23 mouse cellular contexts compared by ENCODE assay signal in genomic region chr4:64676438-64676837, GRCm38 (mm10).
DNase-seq lines count a peak whose midpoint lies in the region; ATAC-seq lines count a peak whose summit lies in the region.
"Had no signal": no experiment of that assay in that cellular context is flagged by ENCODE, and none has a peak within 500 bp of the region (broad histone marks: within the 10 kb centered on the region; RNA-seq: fewer than 3 reads in every experiment).

No protein-coding gene starts in this region.

- 0 out of 2 replicates have a peak, but pooled peaks cover 2% of the 10 kb centered on the region for H3K4me1 ChIP-seq in kidney, embryonic 15.5 days
- H3K4me1 ChIP-seq in neural tube, embryonic 11.5 days (ENCODE audit: control insufficient read depth, insufficient read depth, low read length) = no peaks in the 10 kb centered on the region
- no peaks in the 10 kb centered on the region for H3K4me1 ChIP-seq in neural tube, embryonic 15.5 days
- H3K4me1 ChIP-seq: forebrain, embryonic 12.5 days; liver, embryonic 13.5 days; neural tube, embryonic 13.5 days had no signal

- no peaks in the 10 kb centered on the region for H3K36me3 ChIP-seq in kidney, embryonic 15.5 days
- H3K36me3 ChIP-seq in neural tube, embryonic 11.5 days (ENCODE audit: control insufficient read depth, insufficient read depth, low read length) = no peaks in the 10 kb centered on the region
- H3K36me3 ChIP-seq in neural tube, embryonic 15.5 days = no peaks in the 10 kb centered on the region
- H3K36me3 ChIP-seq: forebrain, embryonic 12.5 days; liver, embryonic 13.5 days; neural tube, embryonic 13.5 days had no signal

- H3K4me3 ChIP-seq in kidney, embryonic 15.5 days (replicated peaks) = no peak overlapping the region
- no peak overlapping the region for H3K4me3 ChIP-seq in neural tube, embryonic 11.5 days (ENCODE audit: low read depth, low read length)
- no peak overlapping the region for H3K4me3 ChIP-seq in neural tube, embryonic 15.5 days (replicated peaks)
- H3K4me3 ChIP-seq: erythroblast, embryonic 14.5 days; forebrain, embryonic 12.5 days; left cerebral cortex, adult 2 months; liver, embryonic 13.5 days; neural tube, embryonic 13.5 days had no signal

- H3K4me2 ChIP-seq in kidney, embryonic 15.5 days = no peak overlapping the region; the same call in 1 of the 2 replicates
- no peak overlapping the region for H3K4me2 ChIP-seq in neural tube, embryonic 11.5 days (ENCODE audit: low read depth)
- H3K4me2 ChIP-seq in neural tube, embryonic 15.5 days = no peak overlapping the region
- H3K4me2 ChIP-seq: forebrain, embryonic 12.5 days; liver, embryonic 13.5 days; neural tube, embryonic 13.5 days had no signal

- peak; percentile 52; the same call in 1 of the 2 replicates for ATAC-seq in kidney, embryonic 15.5 days (replicated peaks; ENCODE audit: low FRiP score)
- ATAC-seq in neural tube, embryonic 11.5 days (ENCODE audit: insufficient read depth, low FRiP score, low TSS enrichment) = peak; percentile 13; the same call in 1 of the 2 replicates
- ATAC-seq in neural tube, embryonic 15.5 days (ENCODE audit: low FRiP score) = no peak
- no peak for ATAC-seq in CD4-positive, CD25-positive, alpha-beta regulatory T cell, adult 4 months
- ATAC-seq: hindbrain, postnatal 0 days had no signal

- 20% methylated on average over 6 of the region's 6 CpGs for WGBS in kidney, embryonic 15.5 days
- WGBS in neural tube, embryonic 11.5 days = 56% methylated on average over 6 of the region's 6 CpGs
- WGBS in neural tube, embryonic 15.5 days = 38% methylated on average over 6 of the region's 6 CpGs

- DNase-seq in embryo, embryonic 10.5 days (ENCODE audit: low spot score) = peak; percentile 5
- DNase-seq in embryo, embryonic 10 days (ENCODE audit: low spot score) = no peak
- DNase-seq in kidney, postnatal 14 days = no peak
- DNase-seq in neural tube, embryonic 11.5 days (ENCODE audit: low spot score) = no peak
- peak; percentile 4 for DNase-seq in yolk sac, embryonic 10.5 days (ENCODE audit: low spot score)
- DNase-seq: adrenal gland, postnatal 10 days; cerebellum, adult 9-10 months; kidney, adult 11 months; kidney, postnatal 25 days; layer of hippocampus, adult 9-11 months; liver, embryonic 13.5 days; lung, adult 2 months; lung, postnatal 14 days; right cerebral cortex, postnatal 25 days; spleen, adult 18-20 months had no signal

- H3K9me3 ChIP-seq in kidney, embryonic 15.5 days (replicated peaks) = no peaks in the 10 kb centered on the region
- no peaks in the 10 kb centered on the region for H3K9me3 ChIP-seq in neural tube, embryonic 11.5 days (ENCODE audit: control insufficient read depth, low read length)
- H3K9me3 ChIP-seq in neural tube, embryonic 15.5 days (replicated peaks) = no peaks in the 10 kb centered on the region
- H3K9me3 ChIP-seq: forebrain, embryonic 12.5 days; liver, embryonic 13.5 days; neural tube, embryonic 13.5 days had no signal

- H3K27ac ChIP-seq in kidney, embryonic 15.5 days = peak overlapping the region; percentile 1; the same call in 1 of the 2 replicates
- no peak overlapping the region for H3K27ac ChIP-seq in neural tube, embryonic 11.5 days (ENCODE audit: low read depth, low read length)
- no peak overlapping the region for H3K27ac ChIP-seq in neural tube, embryonic 15.5 days (replicated peaks)
- H3K27ac ChIP-seq: forebrain, embryonic 12.5 days; hindbrain, postnatal 0 days; left cerebral cortex, adult 2 months; liver, embryonic 13.5 days; neural tube, embryonic 13.5 days had no signal

- H3K9ac ChIP-seq in kidney, embryonic 15.5 days = no peak overlapping the region
- no peak overlapping the region for H3K9ac ChIP-seq in neural tube, embryonic 11.5 days (ENCODE audit: low read length)
- no peak overlapping the region for H3K9ac ChIP-seq in neural tube, embryonic 15.5 days (replicated peaks)
- H3K9ac ChIP-seq: forebrain, embryonic 12.5 days; liver, embryonic 13.5 days; neural tube, embryonic 13.5 days had no signal

- H3K27me3 ChIP-seq in kidney, embryonic 15.5 days = no peaks in the 10 kb centered on the region
- H3K27me3 ChIP-seq in neural tube, embryonic 11.5 days (ENCODE audit: control insufficient read depth, insufficient read depth, low read length) = no peaks in the 10 kb centered on the region
- H3K27me3 ChIP-seq in neural tube, embryonic 15.5 days (replicated peaks) = no peaks in the 10 kb centered on the region
- H3K27me3 ChIP-seq: forebrain, embryonic 12.5 days; liver, embryonic 13.5 days; neural tube, embryonic 13.5 days had no signal

Comparison
In these comparisons a context has a peak if more than half of its experiments do, and no peak if none do; other contexts are left out.
1. DNase-seq: peak in embryo, embryonic 10.5 days (single experiment) and yolk sac, embryonic 10.5 days (single experiment); none in embryo, embryonic 10 days (single experiment), kidney, postnatal 14 days (single experiment) and neural tube, embryonic 11.5 days (single experiment).
2. ATAC-seq: peak in kidney, embryonic 15.5 days (single experiment) and neural tube, embryonic 11.5 days (single experiment); none in neural tube, embryonic 15.5 days (single experiment) and CD4-positive, CD25-positive, alpha-beta regulatory T cell, adult 4 months (single experiment).